15 mouse cellular contexts compared by ENCODE assay signal in the genomic region with DNA sequence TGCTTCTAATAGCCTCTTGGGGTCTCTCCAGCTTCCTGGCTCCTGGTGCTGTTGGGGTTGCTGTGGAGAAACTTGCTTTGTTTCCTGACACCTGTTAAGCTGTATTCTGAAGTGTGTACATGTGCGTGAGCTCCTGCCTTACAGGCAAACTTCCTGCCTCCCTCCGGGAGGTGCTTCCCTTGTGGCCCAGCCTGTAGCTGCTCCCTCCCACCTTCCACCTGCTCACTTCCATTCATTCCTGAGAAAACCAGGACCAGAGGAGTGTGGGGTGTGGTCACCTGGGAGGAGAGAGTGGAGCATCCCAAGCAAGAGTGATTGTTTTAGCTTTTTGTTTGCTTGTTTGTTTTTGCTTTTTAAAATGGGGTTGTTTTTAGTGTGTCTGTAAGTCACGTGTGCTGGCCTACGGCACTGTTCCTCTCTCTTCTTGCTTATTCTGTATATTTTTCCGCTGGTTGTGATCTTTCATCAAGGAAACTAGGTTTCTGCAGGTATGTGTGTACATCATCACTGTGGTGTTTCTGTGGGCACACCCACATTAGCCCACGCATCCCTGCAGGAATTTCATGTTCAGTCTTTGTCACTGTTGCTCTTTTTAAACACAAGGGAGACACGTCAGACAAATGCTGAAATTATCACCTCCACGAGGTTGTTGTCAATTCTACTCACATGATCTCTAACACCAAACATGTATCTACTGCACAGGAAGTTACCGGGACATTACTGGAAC. TPM values are rescaled to one million over a fixed set of nuclear protein-coding genes. Genes with fewer than 3 reads are reported as not detected.
DNase-seq lines count a peak whose midpoint lies in the region; ATAC-seq and TF ChIP-seq lines count a peak whose summit lies in the region.
"Had no signal": no experiment of that assay in that cellular context is flagged by ENCODE, and none has a peak within 500 bp of the region (broad histone marks: within the 10 kb centered on the region; RNA-seq: fewer than 3 reads in every experiment).

No protein-coding gene starts in this region.

- no peak for DNase-seq in heart, postnatal 25 days (ENCODE audit: low spot score)
- peak; percentile 35 for DNase-seq in right cerebral cortex, adult 18-20 months
- DNase-seq in right cerebral cortex, postnatal 14 days, result no peak
- no peak for DNase-seq in hindbrain, postnatal 0 days (ENCODE audit: low spot score)
- DNase-seq in lung, postnatal 10 days, result no peak
- DNase-seq in adipocyte (ENCODE audit: low spot score), result no peak
- DNase-seq: adrenal gland, adult 2 months; kidney, postnatal 14 days had no signal

- intact Hi-C loops in heart, postnatal 25 days (cut with DNase I), result loop anchor here (10.0 kb wide), 1 partner anchor 301 kb away; no protein-coding TSS in a partner anchor

- 60% methylated on average over 9 of the region's 9 CpGs for WGBS in heart, embryonic 15.5 days
- 62% methylated on average over 9 of the region's 9 CpGs for WGBS in hindbrain, postnatal 0 days

- no peak for ATAC-seq in heart, embryonic 15.5 days (replicated peaks; ENCODE audit: insufficient number of reproducible peaks, insufficient read depth, low FRiP score, low read depth)
- no peak for ATAC-seq in hindbrain, postnatal 0 days
- ATAC-seq: CD4-positive, CD25-positive, alpha-beta regulatory T cell, adult 4 months; intestine, embryonic 15.5 days had no signal

- peaks cover 25% of the 10 kb centered on the region for H3K4me1 ChIP-seq in heart, embryonic 15.5 days (replicated peaks)
- no peaks in the 10 kb centered on the region for H3K4me1 ChIP-seq in hindbrain, postnatal 0 days (ENCODE audit: insufficient read depth, low read length)
- H3K4me1 ChIP-seq: intestine, embryonic 15.5 days; stomach, embryonic 15.5 days had no signal

- H3K9me3 ChIP-seq in heart, embryonic 15.5 days (replicated peaks), result no peaks in the 10 kb centered on the region
- no peaks in the 10 kb centered on the region for H3K9me3 ChIP-seq in hindbrain, postnatal 0 days (ENCODE audit: low read length)
- H3K9me3 ChIP-seq: intestine, embryonic 15.5 days; stomach, embryonic 15.5 days had no signal

- H3K4me3 ChIP-seq in heart, embryonic 15.5 days, result no peak overlapping the region
- peak overlapping the region; percentile 47 for H3K4me3 ChIP-seq in hindbrain, postnatal 0 days (ENCODE audit: low read length)
- H3K4me3 ChIP-seq: intestine, embryonic 15.5 days; stomach, embryonic 15.5 days had no signal

- peak overlapping the region; percentile 66 for H3K4me2 ChIP-seq in heart, embryonic 15.5 days
- peak overlapping the region; percentile 61 for H3K4me2 ChIP-seq in hindbrain, postnatal 0 days (ENCODE audit: low read depth, low read length)
- H3K4me2 ChIP-seq: intestine, embryonic 15.5 days; stomach, embryonic 15.5 days had no signal

- H3K36me3 ChIP-seq in heart, embryonic 15.5 days, result no peaks in the 10 kb centered on the region
- no peaks in the 10 kb centered on the region for H3K36me3 ChIP-seq in hindbrain, postnatal 0 days (ENCODE audit: insufficient read depth, low read length)
- H3K36me3 ChIP-seq: intestine, embryonic 15.5 days; stomach, embryonic 15.5 days had no signal

- H3K9ac ChIP-seq in heart, embryonic 15.5 days, result no peak overlapping the region
- peak overlapping the region; percentile 55; the same call in 1 of the 2 replicates for H3K9ac ChIP-seq in hindbrain, postnatal 0 days (replicated peaks; ENCODE audit: low read length)
- H3K9ac ChIP-seq: intestine, embryonic 15.5 days; liver, embryonic 14.5 days; stomach, embryonic 15.5 days had no signal

- H3K27ac ChIP-seq in heart, embryonic 15.5 days, result no peak overlapping the region
- H3K27ac ChIP-seq in hindbrain, postnatal 0 days, result no peak overlapping the region
- H3K27ac ChIP-seq: intestine, embryonic 15.5 days; liver, embryonic 14.5 days; macrophage; stomach, embryonic 15.5 days had no signal

- TF ChIP-seq CTCF in hindbrain, postnatal 0 days (IDR thresholded peaks at IDR 0.05; ENCODE audit: low read depth), result no peak

- H3K27me3 ChIP-seq in heart, embryonic 15.5 days, result peaks cover 2% of the 10 kb centered on the region; the same call in 1 of the 2 replicates
- H3K27me3 ChIP-seq in hindbrain, postnatal 0 days (ENCODE audit: insufficient read depth, low read length), result no peaks in the 10 kb centered on the region
- H3K27me3 ChIP-seq: intestine, embryonic 15.5 days; stomach, embryonic 15.5 days had no signal

RNA-seq across cellular contexts. Expression of a gene that starts 2.4 kb away (rescaled TPM):
- 5.4 and 5.6 TPM in 2 replicates for polyA plus RNA-seq in heart, embryonic 15.5 days (2015; fragmentation: Nextera tagmentation; extraction: Ambion mirVana)
- under 1 TPM; 0.47 to 0.95 TPM for total RNA-seq in heart, postnatal 25 days (2021)
- 53.0 and 58.2 TPM in 2 replicates for total RNA-seq in hindbrain, postnatal 0 days (2014; rRNA removed)
- 45.5 and 47.1 TPM in 2 replicates for polyA plus RNA-seq in hindbrain, postnatal 0 days (2015; fragmentation: Nextera tagmentation; extraction: Ambion mirVana)
- total RNA-seq: granulocyte monocyte progenitor cell, adult 5-6 weeks had no signal
- polyA plus RNA-seq: CD4-positive, CD25-positive, alpha-beta regulatory T cell, adult 4 months; macrophage had no signal

Comparison
In these comparisons a context has a peak if more than half of its experiments do, and no peak if none do; other contexts are left out.
1. RNA of a gene that starts 2.4 kb away (total RNA-seq): 53.0 to 58.2 TPM in hindbrain, postnatal 0 days; 0.47 to 0.95 TPM in heart, postnatal 25 days; every median in the first group is over 10 times any median in the second.